In the genomic region with DNA sequence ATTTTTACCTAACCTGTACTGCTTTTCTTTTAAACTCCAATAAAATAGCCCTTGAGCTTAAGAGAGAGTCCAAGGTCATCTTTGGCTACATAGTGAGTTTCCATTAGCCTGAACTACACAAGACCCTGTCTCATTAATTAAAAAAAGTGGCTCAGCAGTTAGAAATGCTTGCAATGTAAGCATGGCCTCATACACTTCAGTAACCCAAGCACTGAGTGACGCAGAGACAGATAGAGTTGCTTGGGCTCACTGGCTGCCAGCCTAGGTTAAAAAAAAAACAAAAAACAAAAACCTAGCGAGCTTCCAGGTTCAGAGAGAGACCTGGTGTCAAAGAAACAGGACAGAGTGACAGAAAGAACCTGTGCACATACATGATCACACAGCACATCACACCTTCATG, we compare ENCODE assay signal across 18 mouse cellular contexts. TPM values are rescaled to one million over a fixed set of nuclear protein-coding genes. Genes with fewer than 3 reads are reported as not detected.
A peak's percentile ranks its signal among the peaks of the same experiment; 100 is the strongest.
DNase-seq lines count a peak whose midpoint lies in the region; ATAC-seq and TF ChIP-seq lines count a peak whose summit lies in the region.
"Had no signal": no experiment of that assay in that cellular context is flagged by ENCODE, and none has a peak within 500 bp of the region (broad histone marks: within the 10 kb centered on the region; RNA-seq: fewer than 3 reads in every experiment).

No protein-coding gene starts in this region.

- H3K27me3 ChIP-seq in heart, embryonic 10.5 days (ENCODE audit: insufficient read depth, poor library complexity, severe bottlenecking) = no peaks in the 10 kb centered on the region
- H3K27me3 ChIP-seq in kidney, embryonic 16.5 days (ENCODE audit: insufficient read depth, low read length) = no peaks in the 10 kb centered on the region
- H3K27me3 ChIP-seq in stomach, postnatal 0 days (ENCODE audit: control insufficient read depth, insufficient read depth, low read length) = no peaks in the 10 kb centered on the region
- H3K27me3 ChIP-seq: CH12.LX; limb, embryonic 12.5 days; midbrain, embryonic 12.5 days; neural tube, embryonic 13.5 days had no signal

- H3K36me3 ChIP-seq in heart, embryonic 10.5 days = peaks cover 22% of the 10 kb centered on the region; the same call in 1 of the 2 replicates
- peaks cover 3% of the 10 kb centered on the region; the same call in 1 of the 2 replicates for H3K36me3 ChIP-seq in kidney, embryonic 16.5 days (ENCODE audit: insufficient read depth, low read length)
- H3K36me3 ChIP-seq in stomach, postnatal 0 days (ENCODE audit: control insufficient read depth, insufficient read depth, low read length) = no peaks in the 10 kb centered on the region

- H3K9me3 ChIP-seq in heart, embryonic 10.5 days = no peaks in the 10 kb centered on the region
- H3K9me3 ChIP-seq in kidney, embryonic 16.5 days (ENCODE audit: low read length) = peaks cover 3% of the 10 kb centered on the region; the same call in 1 of the 2 replicates
- H3K9me3 ChIP-seq in stomach, postnatal 0 days (ENCODE audit: control insufficient read depth, low read length) = no peaks in the 10 kb centered on the region
- H3K9me3 ChIP-seq: neural tube, embryonic 13.5 days had no signal

- peaks cover 20% of the 10 kb centered on the region for H3K4me1 ChIP-seq in heart, embryonic 10.5 days
- H3K4me1 ChIP-seq in kidney, embryonic 16.5 days (ENCODE audit: insufficient read depth, low read length) = 0 out of 2 replicates have a peak, but pooled peaks cover 6% of the 10 kb centered on the region
- peaks cover 3% of the 10 kb centered on the region; the same call in 1 of the 2 replicates for H3K4me1 ChIP-seq in embryonic fibroblast, embryonic 13.5 days (ENCODE audit: control insufficient read depth, insufficient read depth, low read length)
- no peaks in the 10 kb centered on the region for H3K4me1 ChIP-seq in stomach, postnatal 0 days (replicated peaks; ENCODE audit: control insufficient read depth, insufficient read depth)

- no peak for DNase-seq in heart, embryonic 10.5 days (ENCODE audit: low spot score)
- DNase-seq in heart, postnatal 14 days = no peak
- no peak for DNase-seq in kidney, postnatal 4 days
- DNase-seq in stomach, postnatal 0 days (ENCODE audit: low spot score) = no peak
- DNase-seq in spleen, adult 12 weeks (ENCODE audit: low spot score) = no peak
- DNase-seq: cerebellum, adult 9-11 months; kidney, adult 9 months; right cerebral cortex, adult 18-20 months; thymus, postnatal 36 days had no signal

- TF ChIP-seq POLR2A in embryonic fibroblast, embryonic 13.5 days (IDR thresholded peaks at IDR 0.05; ENCODE audit: low read depth, low read length) = no peak

- H3K4me2 ChIP-seq in kidney, embryonic 16.5 days (replicated peaks; ENCODE audit: low read depth, low read length) = no peak overlapping the region
- H3K4me2 ChIP-seq in stomach, postnatal 0 days (replicated peaks; ENCODE audit: low read depth) = no peak overlapping the region
- H3K4me2 ChIP-seq: limb, embryonic 12.5 days; midbrain, embryonic 12.5 days; neural tube, embryonic 13.5 days had no signal

- intact Hi-C loops in heart, postnatal 14 days (cut with DNase I) = no loop called here

- 37% methylated on average over 2 of the region's 2 CpGs for WGBS in heart, embryonic 10.5 days
- WGBS in kidney, embryonic 16.5 days = 29% methylated on average over 2 of the region's 2 CpGs
- WGBS in stomach, postnatal 0 days = 31% methylated on average over 2 of the region's 2 CpGs

- no peak for TF ChIP-seq CTCF in embryonic fibroblast, embryonic 13.5 days (IDR thresholded peaks at IDR 0.05; ENCODE audit: borderline replicate concordance, insufficient read depth, low read length)
- no peak for TF ChIP-seq CTCF in stomach, postnatal 0 days (IDR thresholded peaks at IDR 0.05; ENCODE audit: low read depth)

- H3K4me3 ChIP-seq in heart, embryonic 10.5 days = no peak overlapping the region
- no peak overlapping the region for H3K4me3 ChIP-seq in kidney, embryonic 16.5 days (ENCODE audit: low read length)
- no peak overlapping the region for H3K4me3 ChIP-seq in embryonic fibroblast, embryonic 13.5 days (ENCODE audit: insufficient read depth, low read length)
- H3K4me3 ChIP-seq in stomach, postnatal 0 days (ENCODE audit: low read depth, low read length) = no peak overlapping the region
- H3K4me3 ChIP-seq: erythroblast, embryonic 14.5 days; limb, embryonic 12.5 days; midbrain, embryonic 12.5 days; neural tube, embryonic 13.5 days had no signal

- no peak for TF ChIP-seq EP300 in stomach, postnatal 0 days (optimal IDR thresholded peaks at IDR 0.05)

- ATAC-seq in kidney, embryonic 16.5 days (ENCODE audit: low FRiP score, low TSS enrichment) = no peak
- ATAC-seq in stomach, postnatal 0 days (ENCODE audit: low FRiP score, low TSS enrichment) = no peak
- ATAC-seq: forebrain, embryonic 14.5 days had no signal

- peak overlapping the region; percentile 32; the same call in 1 of the 2 replicates for H3K27ac ChIP-seq in heart, embryonic 10.5 days
- peak overlapping the region; percentile 26; the same call in 1 of the 2 replicates for H3K27ac ChIP-seq in kidney, embryonic 16.5 days (ENCODE audit: low read length)
- H3K27ac ChIP-seq in embryonic fibroblast, embryonic 13.5 days (ENCODE audit: insufficient read depth, low read length) = peak overlapping the region; percentile 47; the same call in 1 of the 2 replicates
- H3K27ac ChIP-seq in stomach, postnatal 0 days (replicated peaks) = peak overlapping the region; percentile 36
- H3K27ac ChIP-seq: limb, embryonic 12.5 days; liver, embryonic 14.5 days; midbrain, embryonic 12.5 days; neural tube, embryonic 13.5 days had no signal

- no peak overlapping the region for H3K9ac ChIP-seq in kidney, embryonic 16.5 days (replicated peaks; ENCODE audit: low read length)
- H3K9ac ChIP-seq in stomach, postnatal 0 days (ENCODE audit: low read length) = no peak overlapping the region
- H3K9ac ChIP-seq: limb, embryonic 12.5 days; liver, embryonic 14.5 days; midbrain, embryonic 12.5 days; neural tube, embryonic 13.5 days had no signal

RNA-seq across cellular contexts. Expression of gene Zfp609, which starts 14.5 kb away (rescaled TPM):
- 5.8 and 7.7 TPM in 2 replicates for polyA plus RNA-seq in heart, embryonic 10.5 days (2016; fragmentation: Nextera tagmentation; extraction: Ambion mirVana)
- 10 to 100 TPM; 27.5 to 28.3 TPM for total RNA-seq in heart, postnatal 14 days (2021)
- 4.8 and 6.4 TPM in 2 replicates for polyA plus RNA-seq in kidney, embryonic 16.5 days (2015; fragmentation: Nextera tagmentation; extraction: Ambion mirVana)
- 22.7 and 30.4 TPM in 2 replicates for polyA plus RNA-seq in embryonic fibroblast, embryonic 13.5 days (2011; ENCODE audit: insufficient read length, low read depth, missing spikeins)
- polyA plus RNA-seq in stomach, postnatal 0 days (2015; fragmentation: Nextera tagmentation; extraction: Ambion mirVana) = 2.4 and 2.7 TPM in 2 replicates
